Mouse (Mus musculus) bone marrow macrophage, adult 2 months (primary cell): ENCODE data around the gene Gm20708.

Experiments
- CTCF ChIP-seq: IDR thresholded peaks from 2 replicates; pipeline ENCODE4 v1.5.1; 2012; ENCODE audit warnings: low read depth, mild to moderate bottlenecking, low read length, moderate library complexity
- POLR2A ChIP-seq: IDR thresholded peaks from 2 replicates; pipeline ENCODE4 v1.6.1; 2012; ENCODE audit warnings: mild to moderate bottlenecking, low read depth, low read length, borderline replicate concordance

DNA sequence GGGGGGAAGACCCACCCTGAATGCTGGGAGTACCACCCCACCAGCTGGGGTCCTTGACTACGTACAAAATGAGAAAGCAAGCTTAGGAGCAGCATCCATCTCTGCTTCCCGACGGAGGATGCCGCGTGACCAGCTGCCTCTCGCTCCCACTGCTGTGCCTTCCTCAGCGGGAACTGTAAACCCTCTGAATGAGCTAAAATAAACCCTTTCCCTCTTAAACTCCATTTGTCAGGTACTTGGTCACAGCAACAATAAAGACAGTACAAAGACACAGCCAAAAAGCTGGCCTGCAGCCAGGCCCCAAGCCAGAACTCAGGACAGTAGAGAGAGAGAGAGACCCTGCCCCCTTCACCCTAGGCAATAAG lies 39.8 kb upstream of the Gm20708 start:
- TF ChIP-seq CTCF = 0 out of 2 replicates have a peak, but pooled peaks have one; percentile 7
- no peak for TF ChIP-seq POLR2A
